Mouse (Mus musculus) hindbrain, embryonic 16.5 days (tissue): ENCODE data around the gene Cidec. TPM values are rescaled to one million over a fixed set of nuclear protein-coding genes. Genes with fewer than 3 reads are reported as not detected.

ENCODE experiments used
- ATAC-seq: fragments of 200-750 bp; cut with Nextera tagmentation; 2 replicates; pipeline ENCODE4 v1.8.0; 2017; ENCODE audit warnings: moderate TSS enrichment, moderate library complexity
- H3K27ac ChIP-seq: fragments of 300-500 bp; sonication (generic); 2 replicates; pipeline ENCODE4 v1.5.1; 2014; ENCODE audit warnings: low read depth, mild to moderate bottlenecking, control low read depth, low read length, moderate library complexity
- H3K27me3 ChIP-seq: fragments of 300-500 bp; sonication (generic); replicated peaks from 2 replicates; pipeline ENCODE4 v1.6.1; 2014; ENCODE audit warnings: low read length; ENCODE audit not compliant: control insufficient read depth, insufficient read depth
- H3K36me3 ChIP-seq: fragments of 300-500 bp; sonication (generic); 2 replicates; pipeline ENCODE4 v1.6.1; 2014; ENCODE audit warnings: mild to moderate bottlenecking, low read length, moderate library complexity, mixed read lengths; ENCODE audit not compliant: control insufficient read depth, insufficient read depth
- H3K4me1 ChIP-seq: fragments of 300-500 bp; sonication (generic); 2 replicates; pipeline ENCODE4 v1.6.1; 2014; ENCODE audit warnings: low read depth, low read length; ENCODE audit not compliant: control insufficient read depth, insufficient read depth
- H3K4me2 ChIP-seq: fragments of 300-500 bp; sonication (generic); 2 replicates; pipeline ENCODE4 v1.6.1; 2014; ENCODE audit warnings: mild to moderate bottlenecking, low read length, control low read depth, moderate library complexity
- H3K4me3 ChIP-seq: fragments of 300-500 bp; sonication (generic); 2 replicates; pipeline ENCODE4 v1.5.1; 2014; ENCODE audit warnings: mild to moderate bottlenecking, low read length, control low read depth, moderate library complexity
- H3K9ac ChIP-seq: fragments of 300-500 bp; sonication (generic); 2 replicates; pipeline ENCODE4 v1.6.1; 2014; ENCODE audit warnings: low read depth, mild to moderate bottlenecking, control low read depth, low read length, moderate library complexity
- H3K9me3 ChIP-seq: fragments of 300-500 bp; sonication (generic); 2 replicates; pipeline ENCODE4 v1.6.1; 2014; ENCODE audit warnings: mild to moderate bottlenecking, low read length, moderate library complexity; ENCODE audit not compliant: control insufficient read depth
- WGBS: fragments of 180-500 bp; shearing (Covaris S2); extraction: QIAGEN DNeasy Blood & Tissue Kit; methylation state at CpG from one replicate; pipeline ENCODE4 v1.1.7; 2014; 5-methylcytosine and 5-hydroxymethylcytosine counted together
- polyA plus RNA-seq: library from polyadenylated mRNA; unstranded; fragments of >200 nt; fragmentation: Nextera tagmentation; extraction: Ambion mirVana; gene quantifications from 2 replicates; pipeline ENCODE4 v1.2.1, GENCODE M21; 2015

The Cidec gene
- polyA plus RNA-seq, 1 experiment from 2014 or later: not detected

DNA sequence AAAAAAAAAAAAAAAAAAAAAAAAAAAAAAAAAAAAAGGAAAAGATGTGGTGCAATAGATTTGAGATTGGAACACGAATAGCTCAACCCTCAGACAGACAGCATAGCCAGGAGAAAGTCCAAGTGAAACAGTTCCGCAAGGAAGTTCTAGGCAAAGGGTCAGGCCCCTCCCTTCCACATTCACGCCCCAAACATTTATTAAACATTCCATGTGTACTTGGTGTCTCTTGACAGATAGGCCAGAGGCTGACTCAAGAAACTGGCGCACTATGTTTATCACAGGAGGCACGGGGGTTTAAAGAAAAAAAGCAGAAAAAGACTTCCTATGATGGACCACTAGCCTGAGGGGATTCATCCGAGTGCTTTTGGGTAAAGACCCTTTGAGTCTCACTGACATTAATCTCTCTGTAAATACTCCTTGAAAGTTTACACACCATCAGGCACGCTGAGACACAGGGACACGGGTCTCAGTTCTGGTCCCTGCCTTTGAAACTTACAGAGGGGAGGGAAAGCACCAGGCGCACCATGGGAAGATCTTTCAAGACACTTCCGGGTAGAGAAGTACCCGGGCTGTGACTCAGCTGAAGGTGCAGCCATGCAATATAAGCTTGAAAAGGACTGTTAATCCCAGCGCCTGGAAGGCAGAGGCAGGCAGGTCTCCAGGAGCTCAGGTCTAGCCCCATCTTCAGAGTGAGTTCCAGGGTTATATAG, 3.3 kb upstream of the Cidec start:
- H3K4me1 ChIP-seq: peaks cover 7% of the 10 kb centered on the region
- no peaks in the 10 kb centered on the region for H3K36me3 ChIP-seq
- H3K4me3 ChIP-seq: no peak overlapping the region
- H3K4me2 ChIP-seq: no peak overlapping the region
- H3K9me3 ChIP-seq: no peaks in the 10 kb centered on the region
- no peak overlapping the region for H3K9ac ChIP-seq
- WGBS: 66% methylated on average over 12 of the region's 12 CpGs
- no peaks in the 10 kb centered on the region for H3K27me3 ChIP-seq
- no peak overlapping the region for H3K27ac ChIP-seq
- ATAC-seq: no peak

DNA sequence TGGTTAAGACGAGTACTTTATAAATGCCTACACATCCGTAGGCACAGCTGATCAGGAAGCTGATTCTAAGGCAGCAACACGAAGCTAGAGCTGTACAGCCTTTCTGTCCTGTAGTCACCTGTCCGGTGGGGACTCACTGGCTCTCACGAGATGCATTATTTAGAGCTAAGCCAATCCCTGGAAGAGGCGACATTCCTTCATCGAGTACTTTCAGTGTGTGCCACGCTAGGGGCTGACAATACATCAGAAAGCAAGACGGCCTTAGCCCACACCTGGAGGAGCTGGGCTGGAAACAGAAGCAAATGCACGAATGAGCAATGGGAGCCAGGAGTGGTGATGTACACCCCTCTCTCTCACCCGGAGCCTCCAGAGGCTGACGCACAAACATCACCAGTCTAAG, 1.6 kb upstream of the Cidec start:
- H3K27ac ChIP-seq: no peak overlapping the region
- H3K4me1 ChIP-seq: no peaks in the 10 kb centered on the region; the same call in 1 of the 2 replicates
- no peak for ATAC-seq
- no peaks in the 10 kb centered on the region for H3K36me3 ChIP-seq
- H3K9me3 ChIP-seq: no peaks in the 10 kb centered on the region
- H3K9ac ChIP-seq: no peak overlapping the region
- no peaks in the 10 kb centered on the region for H3K27me3 ChIP-seq
- 76% methylated on average over 12 of the region's 12 CpGs for WGBS
- no peak overlapping the region for H3K4me2 ChIP-seq
- H3K4me3 ChIP-seq: no peak overlapping the region

DNA sequence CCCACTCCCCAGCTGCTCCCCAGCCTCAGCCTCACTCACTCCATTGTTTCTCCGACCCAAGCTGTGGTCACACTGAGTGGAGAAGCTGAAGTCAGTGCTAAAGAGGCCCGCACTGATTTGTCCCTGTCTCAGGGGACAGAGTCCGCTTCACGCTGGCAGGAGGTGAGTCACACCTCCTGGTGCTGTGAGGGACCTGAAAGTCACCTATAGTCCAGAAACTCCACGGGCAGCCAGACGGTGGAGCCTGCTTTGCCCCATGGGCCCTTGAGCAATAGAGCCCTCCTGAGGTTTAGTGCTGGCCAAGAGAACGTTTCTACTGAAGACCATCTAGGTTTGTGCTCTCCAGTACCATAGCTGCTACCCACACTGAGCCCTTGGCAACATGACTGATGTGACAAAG, 869 bp downstream of the Cidec start:
- ATAC-seq: no peak
- no peak overlapping the region for H3K9ac ChIP-seq
- no peaks in the 10 kb centered on the region for H3K27me3 ChIP-seq
- H3K4me2 ChIP-seq: no peak overlapping the region
- H3K27ac ChIP-seq: no peak overlapping the region
- no peaks in the 10 kb centered on the region for H3K9me3 ChIP-seq
- no peaks in the 10 kb centered on the region for H3K4me1 ChIP-seq
- WGBS: 77% methylated on average over 7 of the region's 7 CpGs
- no peak overlapping the region for H3K4me3 ChIP-seq
- no peaks in the 10 kb centered on the region for H3K36me3 ChIP-seq

DNA sequence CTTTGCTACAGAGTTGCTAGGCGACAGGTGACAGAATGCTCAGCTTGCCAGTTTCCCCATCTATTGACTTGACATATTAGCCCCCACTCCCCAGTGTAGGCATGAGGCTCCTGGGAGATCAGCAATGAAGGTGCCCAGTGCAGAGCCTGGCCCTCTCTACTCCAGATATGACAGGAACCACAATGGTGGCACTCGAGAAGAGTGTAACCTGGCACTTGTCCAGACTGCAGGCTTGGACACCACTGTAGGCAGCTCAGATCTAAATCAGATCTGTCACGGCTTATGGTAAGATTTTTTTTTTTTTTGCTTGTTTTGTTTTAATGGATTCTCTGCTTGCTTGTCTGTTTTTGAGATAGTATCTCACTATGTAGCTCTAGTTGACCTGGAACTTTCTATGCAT, 1.9 kb downstream of the Cidec start:
- Histone ChIP-seq H3K27ac (no peak overlapping the region), H3K9me3 (no peaks in the 10 kb centered on the region), H3K4me2 (no peak overlapping the region), H3K36me3 (no peaks in the 10 kb centered on the region), H3K4me1 (no peaks in the 10 kb centered on the region), H3K9ac (no peak overlapping the region), H3K4me3 (no peak overlapping the region), H3K27me3 (no peaks in the 10 kb centered on the region)
- ATAC-seq: no peak
- 68% methylated on average over 3 of the region's 3 CpGs for WGBS

DNA sequence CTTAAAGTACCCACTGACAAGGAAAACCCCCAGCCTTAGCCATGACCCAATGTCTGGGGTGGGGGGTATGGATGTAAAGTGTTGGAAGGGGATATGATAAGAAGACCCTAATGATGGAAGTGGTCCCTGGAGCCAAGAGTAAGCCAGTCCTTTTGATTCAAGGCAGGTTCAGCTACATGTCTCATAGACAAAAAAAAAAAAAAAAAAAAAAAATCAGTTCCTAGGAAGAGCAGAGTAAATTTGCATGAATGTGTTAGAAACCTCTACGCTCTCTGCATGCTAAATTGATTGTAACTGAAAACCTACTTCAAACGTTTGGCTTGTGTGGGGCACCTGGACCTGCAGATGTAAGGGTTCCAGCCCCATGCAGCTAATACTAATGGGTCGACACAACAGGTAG, 3.8 kb downstream of the Cidec start:
- Histone ChIP-seq H3K4me1 (no peaks in the 10 kb centered on the region), H3K4me3 (no peak overlapping the region), H3K27ac (no peak overlapping the region), H3K4me2 (no peak overlapping the region), H3K9ac (no peak overlapping the region), H3K27me3 (no peaks in the 10 kb centered on the region), H3K9me3 (peaks cover 2% of the 10 kb centered on the region), H3K36me3 (no peaks in the 10 kb centered on the region)
- WGBS: 60% methylated on average over 3 of the region's 3 CpGs
- ATAC-seq: no peak

DNA sequence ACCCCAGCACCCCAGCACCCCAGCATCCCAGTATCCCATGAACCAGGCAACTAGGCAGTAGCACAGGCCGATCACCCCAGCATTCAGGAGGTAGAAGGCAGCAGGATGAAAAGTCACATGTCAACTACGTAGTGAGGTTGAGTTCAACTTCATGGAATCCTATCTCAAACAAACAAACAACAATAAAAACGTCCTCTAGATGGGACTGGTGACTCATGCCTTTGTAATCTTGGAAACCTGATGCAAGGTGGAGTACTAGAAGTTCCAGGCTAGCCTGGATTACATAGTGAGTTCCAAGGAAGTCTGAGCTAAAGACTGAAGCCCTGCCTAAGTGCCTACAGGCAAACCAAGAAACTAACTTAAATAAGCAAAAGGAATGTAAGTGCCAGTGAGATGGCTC, 4.7 kb downstream of the Cidec start:
- H3K4me1 ChIP-seq: no peaks in the 10 kb centered on the region
- peaks cover 2% of the 10 kb centered on the region for H3K9me3 ChIP-seq
- H3K4me3 ChIP-seq: no peak overlapping the region
- H3K36me3 ChIP-seq: no peaks in the 10 kb centered on the region
- ATAC-seq: no peak
- 60% methylated on average over 3 of the region's 3 CpGs for WGBS
- H3K27ac ChIP-seq: no peak overlapping the region
- no peak overlapping the region for H3K4me2 ChIP-seq
- H3K27me3 ChIP-seq: no peaks in the 10 kb centered on the region
- no peak overlapping the region for H3K9ac ChIP-seq

DNA sequence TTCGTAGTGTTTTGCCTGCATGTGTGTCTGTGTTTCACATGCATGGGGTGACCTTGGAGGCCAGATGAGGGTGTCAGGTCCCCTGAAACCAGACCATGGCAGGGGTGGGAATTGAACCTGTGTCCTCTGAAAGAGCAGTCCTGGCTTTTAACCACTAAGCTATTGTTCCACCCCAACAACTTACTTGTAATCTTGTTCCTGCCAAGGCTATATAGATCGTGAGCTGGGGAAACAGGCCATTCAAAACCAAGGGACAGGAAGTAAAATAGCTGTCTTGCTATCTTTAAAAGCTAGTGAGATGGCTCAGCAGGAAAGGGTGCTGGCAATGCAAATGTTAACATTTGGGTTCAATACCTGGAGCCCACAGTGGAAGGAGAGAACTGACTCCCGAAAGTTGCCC, 5.6 kb downstream of the Cidec start:
- H3K4me1 ChIP-seq: no peaks in the 10 kb centered on the region
- H3K27ac ChIP-seq: no peak overlapping the region
- peaks cover 2% of the 10 kb centered on the region for H3K9me3 ChIP-seq
- WGBS: 87% methylated on average over 3 of the region's 3 CpGs
- no peaks in the 10 kb centered on the region for H3K36me3 ChIP-seq
- no peak overlapping the region for H3K9ac ChIP-seq
- H3K27me3 ChIP-seq: no peaks in the 10 kb centered on the region
- ATAC-seq: no peak
- no peak overlapping the region for H3K4me2 ChIP-seq
- H3K4me3 ChIP-seq: no peak overlapping the region

DNA sequence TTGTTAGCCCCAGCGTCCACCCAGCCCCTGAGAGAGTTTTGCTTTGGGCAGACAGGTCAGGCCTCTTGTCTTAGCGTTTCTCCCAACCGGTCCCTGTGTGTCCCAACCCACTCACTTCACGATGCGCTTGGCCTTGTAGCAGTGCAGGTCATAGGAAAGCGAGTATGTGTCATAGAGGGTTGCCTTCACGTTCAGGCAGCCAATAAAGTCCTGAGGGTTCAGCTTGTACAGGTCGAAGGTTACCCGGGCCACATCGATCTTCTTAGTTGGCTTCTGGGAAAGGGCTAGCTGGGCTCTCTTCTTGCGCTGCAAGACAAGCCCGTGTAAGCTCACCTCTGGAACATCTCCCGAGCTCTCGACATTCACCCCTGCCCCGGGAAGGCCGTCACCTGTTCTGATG, 7.6 kb downstream of the Cidec start:
- H3K4me1 ChIP-seq: no peaks in the 10 kb centered on the region
- peaks cover 2% of the 10 kb centered on the region for H3K9me3 ChIP-seq
- no peak for ATAC-seq
- 93% methylated on average over 16 of the region's 16 CpGs for WGBS
- no peaks in the 10 kb centered on the region for H3K36me3 ChIP-seq
- no peak overlapping the region for H3K9ac ChIP-seq
- H3K4me2 ChIP-seq: no peak overlapping the region
- no peaks in the 10 kb centered on the region for H3K27me3 ChIP-seq
- H3K27ac ChIP-seq: no peak overlapping the region
- H3K4me3 ChIP-seq: no peak overlapping the region

DNA sequence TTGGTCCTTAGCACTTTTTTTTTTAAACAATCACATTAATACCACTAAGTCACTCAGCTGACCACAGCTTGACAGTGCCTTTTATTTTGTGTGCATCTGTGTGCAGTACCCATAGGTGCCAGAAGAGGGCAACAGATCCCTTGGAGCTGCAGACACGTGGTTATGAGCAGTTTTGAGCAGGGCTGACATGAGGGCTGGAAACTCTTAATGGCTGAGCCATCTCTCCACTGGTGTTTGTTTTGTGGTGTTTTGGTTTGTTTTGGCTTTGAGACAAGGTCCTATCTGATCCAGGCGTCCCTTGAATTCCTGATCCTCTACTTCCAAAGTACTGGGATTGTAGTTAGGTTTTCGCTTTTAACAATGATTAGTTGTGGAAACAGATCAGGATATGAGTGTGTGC, 8.2 kb downstream of the Cidec start:
- Histone ChIP-seq H3K4me1 (no peaks in the 10 kb centered on the region), H3K4me3 (no peak overlapping the region), H3K27ac (no peak overlapping the region), H3K36me3 (no peaks in the 10 kb centered on the region), H3K27me3 (no peaks in the 10 kb centered on the region), H3K9ac (no peak overlapping the region), H3K4me2 (no peak overlapping the region), H3K9me3 (peaks cover 2% of the 10 kb centered on the region)
- whole genome bisulfite sequencing: 68% methylated on average over 3 of the region's 3 CpGs
- no peak for ATAC-seq

DNA sequence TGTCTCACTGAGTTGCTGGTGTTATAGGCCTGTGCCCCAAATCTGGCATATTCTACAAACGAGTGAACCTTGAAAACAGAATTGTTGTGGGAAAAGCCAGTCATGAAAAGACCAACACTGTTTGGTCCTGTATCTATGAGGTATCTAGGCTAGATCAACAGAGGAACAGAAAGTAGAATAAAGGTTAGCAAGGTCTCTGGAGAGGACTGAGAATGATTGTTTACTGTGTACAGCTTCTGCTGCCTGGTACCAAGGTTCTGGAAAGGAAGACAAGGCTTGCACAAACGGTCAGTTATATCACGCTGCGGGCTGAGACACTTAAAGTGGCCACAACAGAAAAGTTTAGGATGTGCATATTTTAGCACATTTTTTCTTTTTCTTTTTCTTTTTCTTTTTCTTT, 8.9 kb downstream of the Cidec start:
- Histone ChIP-seq H3K9me3 (peaks cover 2% of the 10 kb centered on the region), H3K27ac (no peak overlapping the region), H3K4me2 (no peak overlapping the region), H3K27me3 (no peaks in the 10 kb centered on the region), H3K36me3 (no peaks in the 10 kb centered on the region), H3K9ac (no peak overlapping the region), H3K4me1 (no peaks in the 10 kb centered on the region), H3K4me3 (no peak overlapping the region)
- WGBS: 91% methylated on average over 4 of the region's 4 CpGs
- no peak for ATAC-seq
